Comparison of ENCODE assay signal across 13 mouse cellular contexts in the genomic region with DNA sequence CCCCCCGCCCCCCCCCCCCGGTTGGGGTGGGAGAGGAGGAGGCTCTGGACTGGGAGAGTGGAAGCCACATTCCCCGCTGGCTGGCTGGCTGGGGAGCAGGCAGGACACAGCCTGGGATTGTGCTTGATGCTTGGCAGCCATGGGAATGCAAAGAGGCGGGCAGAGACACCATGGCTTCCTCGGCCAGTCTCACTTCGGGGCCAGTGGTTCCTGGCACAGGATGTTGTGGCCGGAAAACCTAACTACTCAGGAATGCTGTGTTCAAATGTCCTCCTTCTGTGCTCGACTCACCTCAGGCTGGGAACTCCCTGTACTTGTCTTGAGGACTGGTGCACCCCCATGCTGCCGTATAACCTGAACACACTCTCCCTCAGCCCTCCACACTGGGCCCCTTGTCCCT. TPM values are rescaled to one million over a fixed set of nuclear protein-coding genes. Genes with fewer than 3 reads are reported as not detected.
DNase-seq lines count a peak whose midpoint lies in the region; ATAC-seq lines count a peak whose summit lies in the region.
"Had no signal": no experiment of that assay in that cellular context is flagged by ENCODE, and none has a peak within 500 bp of the region (broad histone marks: within the 10 kb centered on the region; RNA-seq: fewer than 3 reads in every experiment).

No protein-coding gene starts in this region.

- WGBS in liver, embryonic 13.5 days (ENCODE audit: insufficient replicate concordance): 45% methylated on average over 7 of the region's 9 CpGs
- 38% methylated on average over 7 of the region's 9 CpGs for WGBS in liver, embryonic 11.5 days
- WGBS in limb, embryonic 11.5 days: 59% methylated on average over 8 of the region's 9 CpGs

- no peak overlapping the region for H3K4me3 ChIP-seq in liver, embryonic 13.5 days (replicated peaks)
- H3K4me3 ChIP-seq in liver, embryonic 11.5 days (ENCODE audit: low read depth, low read length): no peak overlapping the region
- H3K4me3 ChIP-seq in limb, embryonic 11.5 days (ENCODE audit: low read depth, low read length): no peak overlapping the region
- H3K4me3 ChIP-seq: neural tube, embryonic 12.5 days had no signal

- H3K27me3 ChIP-seq in liver, embryonic 13.5 days: peaks cover 9% of the 10 kb centered on the region; the same call in 1 of the 2 replicates
- H3K27me3 ChIP-seq in liver, embryonic 11.5 days (replicated peaks; ENCODE audit: control insufficient read depth, insufficient read depth, low read length): peaks cover 23% of the 10 kb centered on the region
- peaks cover 23% of the 10 kb centered on the region for H3K27me3 ChIP-seq in limb, embryonic 11.5 days (ENCODE audit: control insufficient read depth, insufficient read depth, low read length)

- no peak for ATAC-seq in liver, embryonic 13.5 days (ENCODE audit: low read depth)
- ATAC-seq in liver, embryonic 11.5 days (replicated peaks; ENCODE audit: low FRiP score): no peak
- ATAC-seq in limb, embryonic 11.5 days (ENCODE audit: insufficient number of reproducible peaks, low FRiP score, low TSS enrichment, low read depth): no peak
- ATAC-seq: midbrain, embryonic 16.5 days had no signal

- no peak overlapping the region for H3K4me2 ChIP-seq in liver, embryonic 13.5 days
- no peak overlapping the region for H3K4me2 ChIP-seq in liver, embryonic 11.5 days
- no peak overlapping the region for H3K4me2 ChIP-seq in limb, embryonic 11.5 days (ENCODE audit: low read depth, severe bottlenecking)
- H3K4me2 ChIP-seq: neural tube, embryonic 12.5 days had no signal

- peaks cover 84% of the 10 kb centered on the region for H3K4me1 ChIP-seq in liver, embryonic 13.5 days (replicated peaks)
- H3K4me1 ChIP-seq in liver, embryonic 11.5 days (replicated peaks; ENCODE audit: control insufficient read depth, insufficient read depth, low read length): peaks cover 23% of the 10 kb centered on the region
- H3K4me1 ChIP-seq in limb, embryonic 11.5 days (ENCODE audit: control insufficient read depth, insufficient read depth, low read length): peaks cover 6% of the 10 kb centered on the region

- peaks cover 31% of the 10 kb centered on the region for H3K36me3 ChIP-seq in liver, embryonic 13.5 days
- H3K36me3 ChIP-seq in liver, embryonic 11.5 days (ENCODE audit: control insufficient read depth, insufficient read depth, low read length): no peaks in the 10 kb centered on the region
- no peaks in the 10 kb centered on the region for H3K36me3 ChIP-seq in limb, embryonic 11.5 days (ENCODE audit: control insufficient read depth, insufficient read depth, low read length)
- H3K36me3 ChIP-seq: neural tube, embryonic 12.5 days had no signal

- H3K27ac ChIP-seq in liver, embryonic 13.5 days: peak overlapping the region; percentile 44
- H3K27ac ChIP-seq in liver, embryonic 11.5 days (ENCODE audit: low read depth, low read length): no peak overlapping the region
- no peak overlapping the region for H3K27ac ChIP-seq in limb, embryonic 11.5 days (replicated peaks; ENCODE audit: low read depth, low read length)
- H3K27ac ChIP-seq: neural tube, embryonic 12.5 days had no signal

- H3K9ac ChIP-seq in liver, embryonic 13.5 days: no peak overlapping the region; the same call in 1 of the 2 replicates
- H3K9ac ChIP-seq in liver, embryonic 11.5 days (ENCODE audit: low read depth, low read length): no peak overlapping the region
- 0 out of 2 replicates have a peak overlapping the region, but pooled peaks have one; percentile 27 for H3K9ac ChIP-seq in limb, embryonic 11.5 days (ENCODE audit: low read length)
- H3K9ac ChIP-seq: neural tube, embryonic 12.5 days had no signal

- no peaks in the 10 kb centered on the region for H3K9me3 ChIP-seq in liver, embryonic 13.5 days (replicated peaks)
- no peaks in the 10 kb centered on the region for H3K9me3 ChIP-seq in liver, embryonic 11.5 days (ENCODE audit: control insufficient read depth, low read length)
- H3K9me3 ChIP-seq in limb, embryonic 11.5 days (ENCODE audit: control insufficient read depth, low read length): no peaks in the 10 kb centered on the region
- H3K9me3 ChIP-seq: neural tube, embryonic 12.5 days had no signal

- no peak for DNase-seq in liver, embryonic 13.5 days
- DNase-seq in liver, embryonic 11.5 days (ENCODE audit: low spot score): no peak
- peak; percentile 38 for DNase-seq in 416B (ENCODE audit: low read depth)
- peak; percentile 81 for DNase-seq in NIH3T3 (ENCODE audit: low read depth)
- DNase-seq in limb, embryonic 11.5 days (ENCODE audit: low spot score): no peak
- no peak for DNase-seq in cerebellum, adult 9-10 months
- DNase-seq in c-Kit-positive CD71-positive TER-119-positive erythroid progenitor cells, embryonic 14.5 days (ENCODE audit: low spot score): no peak
- DNase-seq: adrenal gland, postnatal 25 days; heart, adult 18-20 months; heart, postnatal 36 days; kidney, adult 9 months had no signal

RNA-seq across cellular contexts. Expression of gene Dok1, which starts 5.6 kb away (rescaled TPM):
- 20.1 and 20.2 TPM in 2 replicates for polyA plus RNA-seq in liver, embryonic 13.5 days (2015; fragmentation: Nextera tagmentation; extraction: Ambion mirVana)
- 12.6 and 17.2 TPM in 2 replicates for polyA plus RNA-seq in liver, embryonic 11.5 days (2014; fragmentation: Nextera tagmentation; extraction: Ambion mirVana)
- polyA plus RNA-seq in limb, embryonic 11.5 days (2014; fragmentation: Nextera tagmentation; extraction: Ambion mirVana): 6.5 and 7.3 TPM in 2 replicates

RNA-seq across cellular contexts. Expression of gene Loxl3, which starts 6.3 kb away (rescaled TPM):
- polyA plus RNA-seq in liver, embryonic 13.5 days (2015; fragmentation: Nextera tagmentation; extraction: Ambion mirVana): 2.1 and 2.2 TPM in 2 replicates
- polyA plus RNA-seq in liver, embryonic 11.5 days (2014; fragmentation: Nextera tagmentation; extraction: Ambion mirVana): 5.0 and 6.2 TPM in 2 replicates
- 10.1 and 13.7 TPM in 2 replicates for polyA plus RNA-seq in limb, embryonic 11.5 days (2014; fragmentation: Nextera tagmentation; extraction: Ambion mirVana)

RNA-seq across cellular contexts. Expression of gene Aup1, which starts 26.6 kb away (rescaled TPM):
- 186 and 197 TPM in 2 replicates for polyA plus RNA-seq in liver, embryonic 13.5 days (2015; fragmentation: Nextera tagmentation; extraction: Ambion mirVana)
- polyA plus RNA-seq in liver, embryonic 11.5 days (2014; fragmentation: Nextera tagmentation; extraction: Ambion mirVana): 220 and 230 TPM in 2 replicates
- polyA plus RNA-seq in limb, embryonic 11.5 days (2014; fragmentation: Nextera tagmentation; extraction: Ambion mirVana): 122 and 123 TPM in 2 replicates

RNA-seq across cellular contexts. Expression of gene Htra2, which starts 27.4 kb away (rescaled TPM):
- 131 and 132 TPM in 2 replicates for polyA plus RNA-seq in liver, embryonic 13.5 days (2015; fragmentation: Nextera tagmentation; extraction: Ambion mirVana)
- polyA plus RNA-seq in liver, embryonic 11.5 days (2014; fragmentation: Nextera tagmentation; extraction: Ambion mirVana): 102 and 103 TPM in 2 replicates
- 28.7 and 33.2 TPM in 2 replicates for polyA plus RNA-seq in limb, embryonic 11.5 days (2014; fragmentation: Nextera tagmentation; extraction: Ambion mirVana)

RNA-seq across cellular contexts. Expression of gene Dqx1, which starts 29.9 kb away (rescaled TPM):
- polyA plus RNA-seq in liver, embryonic 13.5 days (2015; fragmentation: Nextera tagmentation; extraction: Ambion mirVana): 5.3 and 5.6 TPM in 2 replicates
- polyA plus RNA-seq in liver, embryonic 11.5 days (2014; fragmentation: Nextera tagmentation; extraction: Ambion mirVana): 6.1 and 6.2 TPM in 2 replicates
- polyA plus RNA-seq in limb, embryonic 11.5 days (2014; fragmentation: Nextera tagmentation; extraction: Ambion mirVana): 0.35 and 0.88 TPM in 2 replicates

Comparison
In these comparisons a context has a peak if more than half of its experiments do, and no peak if none do; other contexts are left out.
1. DNase-seq: peak in 416B (single experiment) and NIH3T3 (single experiment); none in liver, embryonic 13.5 days (single experiment), liver, embryonic 11.5 days (single experiment), limb, embryonic 11.5 days (single experiment), cerebellum, adult 9-10 months (single experiment) and c-Kit-positive CD71-positive TER-119-positive erythroid progenitor cells, embryonic 14.5 days (single experiment).